Mouse (Mus musculus) E14TG2a.4 (cell line): Measurements from ENCODE around the gene Mansc4.

Experiments
- CTCF ChIP-seq: conservative IDR thresholded peaks from 2 replicates; pipeline ENCODE4 v1.5.1; 2014; ENCODE audit warnings: low read length
- NANOG ChIP-seq: IDR thresholded peaks from 2 replicates; pipeline ENCODE4 v1.6.1; 2014; ENCODE audit warnings: borderline replicate concordance, low read length, mixed read lengths
- POU5F1 ChIP-seq: IDR thresholded peaks from 2 replicates; pipeline ENCODE4 v1.6.1; 2014; ENCODE audit warnings: low read length, borderline replicate concordance

DNA sequence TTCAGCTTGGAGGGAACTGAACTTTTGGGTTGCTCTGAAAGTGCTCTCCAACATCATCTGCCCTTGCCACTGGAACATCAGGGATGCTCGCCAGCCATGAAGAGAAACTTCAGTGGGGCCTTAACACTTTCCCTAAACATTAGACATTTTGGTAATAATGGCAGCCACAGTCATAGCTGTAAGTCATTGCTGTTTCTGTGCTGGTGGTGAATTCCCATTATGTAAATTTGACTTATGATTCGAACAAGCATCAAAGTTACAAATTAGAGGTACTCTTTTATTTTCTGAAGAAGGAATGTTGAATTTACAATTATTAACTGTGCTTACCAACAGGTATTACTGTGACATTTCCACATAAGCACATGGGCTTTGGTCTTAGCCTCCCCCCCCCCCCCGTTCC is 31.4 kb upstream of the Mansc4 start:
- TF ChIP-seq CTCF, result no peak
- TF ChIP-seq POU5F1, result no peak
- no peak for TF ChIP-seq NANOG
